Mouse (Mus musculus) midbrain, embryonic 11.5 days (tissue): ENCODE results near the gene Ess2. TPM values are rescaled to one million over a fixed set of nuclear protein-coding genes. Genes with fewer than 3 reads are reported as not detected.
A peak's percentile ranks its signal among the peaks of the same experiment; 100 is the strongest.

ENCODE experiments used
- ATAC-seq: fragments of 200-750 bp; cut with Nextera tagmentation; 2 replicates; pipeline ENCODE4 v1.8.0; 2017; ENCODE audit warnings: moderate TSS enrichment, moderate library complexity; ENCODE audit not compliant: low FRiP score
- DNase-seq: peaks from one replicate; pipeline ENCODE4 v3.0.0; 2015; ENCODE audit warnings: low spot score; ENCODE audit errors: missing footprints
- H3K27ac ChIP-seq: fragments of 300-500 bp; sonication (generic); 2 replicates; pipeline ENCODE4 v1.5.1; 2014; ENCODE audit warnings: low read depth, low read length
- H3K27me3 ChIP-seq: fragments of 300-500 bp; sonication (generic); 2 replicates; pipeline ENCODE4 v1.6.1; 2014; ENCODE audit warnings: mild to moderate bottlenecking, low read length, moderate library complexity, mixed read lengths; ENCODE audit not compliant: control insufficient read depth, insufficient read depth
- H3K36me3 ChIP-seq: fragments of 300-500 bp; sonication (generic); 2 replicates; pipeline ENCODE4 v1.6.1; 2014; ENCODE audit warnings: mild to moderate bottlenecking, low read length, moderate library complexity, mixed read lengths; ENCODE audit not compliant: control insufficient read depth, insufficient read depth
- H3K4me1 ChIP-seq: fragments of 300-500 bp; sonication (generic); 2 replicates; pipeline ENCODE4 v1.6.1; 2014; ENCODE audit warnings: low read length; ENCODE audit not compliant: control insufficient read depth, insufficient read depth
- H3K4me2 ChIP-seq: fragments of 300-500 bp; sonication (generic); 2 replicates; pipeline ENCODE4 v1.6.1; 2014; ENCODE audit warnings: mild to moderate bottlenecking, moderate library complexity
- H3K4me3 ChIP-seq: fragments of 300-500 bp; sonication (generic); 2 replicates; pipeline ENCODE4 v1.5.1; 2014; ENCODE audit warnings: low read depth, low read length
- H3K9ac ChIP-seq: fragments of 300-500 bp; sonication (generic); 2 replicates; pipeline ENCODE4 v1.6.1; 2014; ENCODE audit warnings: low read length
- H3K9me3 ChIP-seq: fragments of 300-500 bp; sonication (generic); 2 replicates; pipeline ENCODE4 v1.6.1; 2016; ENCODE audit warnings: low read length; ENCODE audit not compliant: control insufficient read depth
- WGBS: fragments of 180-500 bp; shearing (Covaris S2); extraction: QIAGEN DNeasy Blood & Tissue Kit; methylation state at CpG from one replicate; pipeline ENCODE4 v1.1.7; 2014; 5-methylcytosine and 5-hydroxymethylcytosine counted together
- polyA plus RNA-seq: library from polyadenylated mRNA; unstranded; fragments of >200 nt; fragmentation: Nextera tagmentation; extraction: Ambion mirVana; gene quantifications from 2 replicates; pipeline ENCODE4 v1.2.1, GENCODE M21; 2014

Gene Ess2
- polyA plus RNA-seq, 1 experiment from 2014 or later: 39.4 TPM

DNA sequence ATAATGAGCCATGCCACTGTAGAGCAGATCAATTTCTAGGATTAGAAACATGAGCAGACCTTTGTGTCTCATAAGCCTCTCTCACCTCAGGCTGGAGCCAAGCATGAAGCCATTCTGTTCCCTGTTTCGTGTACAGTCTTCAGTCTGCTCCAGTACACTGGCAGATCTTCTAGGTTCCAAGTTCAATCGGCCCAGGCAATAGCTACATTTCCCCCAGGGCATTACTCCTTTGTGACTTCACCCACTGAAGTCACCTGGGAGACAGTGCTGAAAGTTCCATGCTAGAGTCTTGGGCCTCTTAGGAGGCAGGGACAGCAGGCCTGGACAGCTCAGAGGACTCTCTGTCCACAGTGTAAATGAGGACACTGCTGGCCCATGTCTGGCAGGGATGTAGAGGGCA lies 17.2 kb downstream of the Ess2 start, which contains the start of gene Tssk1:
Gene Tssk1 (plus strand): TSS at position 301 of the 400 bp plus-strand sequence.
- peaks cover 16% of the 10 kb centered on the region for H3K4me1 ChIP-seq
- H3K4me2 ChIP-seq: no peak within 1 kb of the TSS
- DNase-seq (peak; percentile 26), ATAC-seq (no peak)
- H3K27ac ChIP-seq: no peak within 1 kb of the TSS
- no peaks in the 10 kb centered on the region for H3K27me3 ChIP-seq
- H3K9me3 ChIP-seq: no peaks in the 10 kb centered on the region
- H3K4me3 ChIP-seq: no peak within 1 kb of the TSS
- no peak within 1 kb of the TSS for H3K9ac ChIP-seq
- WGBS: 77% methylated on average over 2 of the region's 2 CpGs
- peaks cover 2% of the 10 kb centered on the region; the same call in 1 of the 2 replicates for H3K36me3 ChIP-seq

DNA sequence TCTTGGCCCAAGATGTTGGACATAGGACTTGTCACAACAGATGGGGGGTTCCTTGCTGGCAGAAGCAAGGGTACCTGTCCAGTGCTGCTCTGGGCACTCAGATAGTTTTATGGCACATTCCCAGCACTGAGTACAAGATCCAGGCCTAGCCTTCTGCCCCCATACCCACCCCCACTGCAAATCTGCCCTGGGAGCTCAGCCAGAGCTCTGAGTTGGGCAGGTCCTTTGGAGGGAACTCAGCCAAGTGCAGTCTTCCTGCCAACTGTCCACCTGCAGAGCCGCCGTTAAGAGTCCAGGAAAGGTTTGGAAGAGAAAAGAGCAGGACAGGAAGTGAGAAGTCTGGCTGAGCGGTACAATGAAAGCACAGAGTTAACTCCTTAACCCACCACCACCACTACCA lies 18.5 kb downstream of the Ess2 start:
- no peak for DNase-seq
- Histone ChIP-seq H3K9ac (no peak overlapping the region), H3K27me3 (no peaks in the 10 kb centered on the region), H3K36me3 (no peaks in the 10 kb centered on the region), H3K4me2 (no peak overlapping the region), H3K27ac (no peak overlapping the region), H3K4me3 (no peak overlapping the region), H3K9me3 (no peaks in the 10 kb centered on the region), H3K4me1 (peaks cover 16% of the 10 kb centered on the region)
- WGBS: 83% methylated on average over 3 of the region's 3 CpGs
- no peak for ATAC-seq

DNA sequence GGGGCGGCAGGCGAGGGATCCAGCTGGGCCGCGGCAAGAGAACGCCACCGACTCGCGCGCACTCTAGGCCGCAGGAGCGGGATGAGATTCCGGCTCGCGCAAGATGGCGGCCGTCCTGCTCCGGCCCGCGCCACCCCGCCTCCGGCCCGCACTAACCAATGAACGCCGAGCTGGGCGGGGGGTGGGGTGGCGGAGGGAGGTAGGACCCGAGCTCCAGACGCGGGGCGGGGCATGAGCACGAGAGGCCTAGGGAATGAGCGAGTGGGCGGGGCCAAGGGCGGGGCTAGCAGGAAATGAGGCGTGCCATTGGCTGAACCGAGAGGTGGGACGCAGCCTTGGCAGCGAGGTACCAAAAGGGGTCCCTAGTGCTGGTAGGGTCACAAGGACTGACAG lies 19.6 kb downstream of the Ess2 start, which contains the start of gene Gm20518:
Gene Gm20518 (minus strand): TSS at position 105 of the 393 bp plus-strand sequence.
- Histone ChIP-seq H3K9me3 (no peaks in the 10 kb centered on the region), H3K4me3 (peak within 1 kb of the TSS; percentile 94), H3K9ac (peak within 1 kb of the TSS; percentile 99), H3K4me1 (peaks cover 16% of the 10 kb centered on the region), H3K36me3 (no peaks in the 10 kb centered on the region), H3K27me3 (no peaks in the 10 kb centered on the region), H3K27ac (peak within 1 kb of the TSS; percentile 87), H3K4me2 (peak within 1 kb of the TSS; percentile 71)
- WGBS: under 1% methylated on average over 37 of the region's 38 CpGs
- DNase-seq (peak; percentile 100), ATAC-seq (peak; percentile 98)

DNA sequence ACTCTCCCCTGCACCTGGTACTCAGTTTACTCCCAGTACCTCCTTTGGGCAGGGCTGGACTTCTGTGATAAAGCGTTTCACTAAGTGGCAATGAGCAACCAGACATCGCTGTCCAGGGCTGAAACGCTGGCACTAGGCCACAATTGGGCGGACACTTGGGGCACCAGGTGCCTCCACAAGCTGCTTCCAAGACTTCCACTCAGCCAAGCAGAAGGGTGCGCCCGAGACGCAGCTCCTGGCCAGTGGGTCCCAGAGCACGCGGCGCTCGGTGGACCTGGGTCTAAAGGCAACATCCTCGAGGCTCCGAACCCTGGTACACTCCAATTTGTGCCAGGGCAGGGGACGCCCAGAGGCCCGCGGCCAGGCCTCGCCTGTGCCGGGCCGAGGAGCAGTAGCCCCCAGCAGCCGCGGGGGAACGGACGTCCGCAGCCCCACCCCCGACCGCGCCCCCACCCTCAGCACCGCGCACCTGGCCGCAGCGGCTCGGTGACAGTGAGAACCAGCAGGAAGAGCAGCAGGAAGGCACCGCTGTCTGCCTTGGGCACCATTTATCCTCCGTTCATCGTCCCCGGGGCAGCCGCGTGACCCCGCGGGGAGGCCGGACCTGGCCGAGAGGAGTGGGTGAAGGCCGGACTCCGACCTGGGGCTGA lies 20.1 kb downstream of the Ess2 start:
- H3K9ac ChIP-seq: peak overlapping the region; percentile 99
- no peak for DNase-seq
- H3K9me3 ChIP-seq: no peaks in the 10 kb centered on the region
- no peaks in the 10 kb centered on the region for H3K27me3 ChIP-seq
- H3K4me2 ChIP-seq: peak overlapping the region; percentile 71
- no peaks in the 10 kb centered on the region for H3K36me3 ChIP-seq
- H3K27ac ChIP-seq: peak overlapping the region; percentile 87
- H3K4me1 ChIP-seq: peaks cover 16% of the 10 kb centered on the region
- peak; percentile 66 for ATAC-seq
- under 1% methylated on average over 43 of the region's 44 CpGs for WGBS
- H3K4me3 ChIP-seq: peak overlapping the region; percentile 94

DNA sequence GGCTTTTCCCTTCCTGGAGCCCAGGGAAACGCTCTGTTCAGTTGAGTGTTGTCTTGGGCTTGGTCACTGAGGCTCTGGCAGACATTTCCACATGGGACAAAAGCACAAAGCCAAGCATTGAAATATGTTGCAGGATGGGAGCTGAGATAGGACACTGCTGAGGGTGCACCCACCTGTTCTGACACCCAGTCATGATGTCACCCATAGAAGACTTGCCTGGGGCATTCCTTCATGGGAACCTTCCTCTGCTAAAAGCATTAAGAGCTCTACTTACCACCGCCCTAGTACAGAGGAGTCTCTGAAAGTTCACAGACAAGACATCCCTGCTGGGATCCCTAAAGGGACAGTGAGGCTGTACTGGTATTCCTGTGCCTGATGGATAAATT lies 20.8 kb downstream of the Ess2 start:
- peaks cover 16% of the 10 kb centered on the region for H3K4me1 ChIP-seq
- H3K4me3 ChIP-seq: peak overlapping the region; percentile 94
- H3K36me3 ChIP-seq: no peaks in the 10 kb centered on the region
- H3K9ac ChIP-seq: peak overlapping the region; percentile 99
- no peak overlapping the region for H3K27ac ChIP-seq
- no peak for ATAC-seq
- no peaks in the 10 kb centered on the region for H3K9me3 ChIP-seq
- WGBS: 64% methylated on average over 2 of the region's 2 CpGs
- peak overlapping the region; percentile 71 for H3K4me2 ChIP-seq
- peak; percentile 79 for DNase-seq
- H3K27me3 ChIP-seq: no peaks in the 10 kb centered on the region

- peak overlapping the region; percentile 71 for H3K4me2 ChIP-seq
- H3K4me3 ChIP-seq: peak overlapping the region; percentile 94
- ATAC-seq (no peak), DNase-seq (peak; percentile 77)
- H3K27ac ChIP-seq: no peak overlapping the region
- H3K9ac ChIP-seq: peak overlapping the region; percentile 99
- no peaks in the 10 kb centered on the region for H3K9me3 ChIP-seq
- peaks cover 16% of the 10 kb centered on the region for H3K4me1 ChIP-seq
- no peaks in the 10 kb centered on the region for H3K36me3 ChIP-seq
- H3K27me3 ChIP-seq: no peaks in the 10 kb centered on the region
- WGBS: 85% methylated on average over 6 of the region's 6 CpGs
These were observed 21.3 kb downstream of the Ess2 start for GRCm38 (mm10) chr16:17889689-17890341.

DNA sequence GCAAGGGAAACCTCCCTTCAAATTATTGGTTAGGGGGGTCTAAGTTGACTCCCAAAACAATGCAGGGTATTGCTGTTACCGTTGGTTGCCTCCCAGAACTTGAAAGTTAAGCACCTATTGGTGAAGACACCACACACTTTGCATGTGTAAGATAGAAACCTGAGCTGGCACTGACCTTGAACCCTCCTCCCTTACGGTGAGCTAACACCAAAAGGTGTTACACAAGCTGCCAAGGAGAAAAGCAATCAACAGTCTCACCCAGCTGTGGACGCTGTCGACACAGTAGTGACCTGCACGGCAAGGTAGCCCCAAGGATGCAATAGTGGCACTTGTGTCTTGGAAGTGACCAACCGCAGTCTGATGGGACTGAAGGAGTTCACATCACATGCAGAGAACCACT lies 27.0 kb downstream of the Ess2 start:
- H3K9ac ChIP-seq: no peak overlapping the region
- H3K4me2 ChIP-seq: no peak overlapping the region
- no peaks in the 10 kb centered on the region for H3K27me3 ChIP-seq
- no peak overlapping the region for H3K4me3 ChIP-seq
- H3K36me3 ChIP-seq: 0 out of 2 replicates have a peak, but pooled peaks cover 2% of the 10 kb centered on the region
- no peak overlapping the region for H3K27ac ChIP-seq
- 90% methylated on average over 6 of the region's 6 CpGs for WGBS
- no peak for ATAC-seq
- peak; percentile 57 for DNase-seq
- H3K9me3 ChIP-seq: no peaks in the 10 kb centered on the region
- no peaks in the 10 kb centered on the region for H3K4me1 ChIP-seq

GRCm38 (mm10) chr16:17882196-17882595 lies 29.0 kb downstream of the Ess2 start:
- no peaks in the 10 kb centered on the region for H3K9me3 ChIP-seq
- H3K27ac ChIP-seq: no peak overlapping the region
- no peak overlapping the region for H3K9ac ChIP-seq
- H3K36me3 ChIP-seq: 0 out of 2 replicates have a peak, but pooled peaks cover 2% of the 10 kb centered on the region
- no peak for ATAC-seq
- no peaks in the 10 kb centered on the region for H3K4me1 ChIP-seq
- no peaks in the 10 kb centered on the region for H3K27me3 ChIP-seq
- no peak overlapping the region for H3K4me3 ChIP-seq
- peak; percentile 44 for DNase-seq
- H3K4me2 ChIP-seq: no peak overlapping the region

- H3K4me3 ChIP-seq: no peak overlapping the region
- no peaks in the 10 kb centered on the region for H3K27me3 ChIP-seq
- H3K27ac ChIP-seq: no peak overlapping the region
- ATAC-seq (no peak), DNase-seq (peak; percentile 66)
- H3K9me3 ChIP-seq: no peaks in the 10 kb centered on the region
- H3K36me3 ChIP-seq: 0 out of 2 replicates have a peak, but pooled peaks cover 2% of the 10 kb centered on the region
- H3K9ac ChIP-seq: no peak overlapping the region
- H3K4me1 ChIP-seq: no peaks in the 10 kb centered on the region
- H3K4me2 ChIP-seq: no peak overlapping the region
- 96% methylated on average over 4 of the region's 4 CpGs for WGBS
These were observed 31.6 kb downstream of the Ess2 start for GRCm38 (mm10) chr16:17879571-17879970.
